Mouse (Mus musculus) testis, adult 2 months (tissue): Measurements from ENCODE around the gene Lrmda. TPM values are rescaled to one million over a fixed set of nuclear protein-coding genes. Genes with fewer than 3 reads are reported as not detected.

Experiments
- H3K27ac ChIP-seq: fragments of 200-500 bp; 2 replicates; pipeline ENCODE4 v1.5.1; 2012; ENCODE audit warnings: low read depth, low read length; ENCODE audit not compliant: control insufficient read depth, insufficient read depth
- H3K27me3 ChIP-seq: fragments of 200-500 bp; 2 replicates; pipeline ENCODE4 v1.6.1; 2012; ENCODE audit warnings: mild to moderate bottlenecking, low read length, moderate library complexity; ENCODE audit not compliant: control insufficient read depth, insufficient read depth
- H3K36me3 ChIP-seq: fragments of 200-500 bp; 2 replicates; pipeline ENCODE4 v1.6.1; 2012; ENCODE audit warnings: mild to moderate bottlenecking, low read length; ENCODE audit not compliant: control insufficient read depth, insufficient read depth
- H3K4me1 ChIP-seq: fragments of 200-500 bp; 2 replicates; pipeline ENCODE4 v1.6.1; 2012; ENCODE audit warnings: low read length; ENCODE audit not compliant: control insufficient read depth, insufficient read depth
- H3K4me3 ChIP-seq: fragments of 200-500 bp; 2 replicates; pipeline ENCODE4 v1.5.1; 2012; ENCODE audit warnings: low read depth, mild to moderate bottlenecking, low read length, moderate library complexity, mixed read lengths; ENCODE audit not compliant: control insufficient read depth
- CTCF ChIP-seq: fragments of 200-500 bp; IDR thresholded peaks from 2 replicates; pipeline ENCODE4 v1.5.1; 2012; ENCODE audit warnings: low read depth, mild to moderate bottlenecking, inconsistent platforms, low read length, moderate library complexity; ENCODE audit not compliant: control insufficient read depth, insufficient read depth, insufficient replicate concordance
- POLR2A ChIP-seq: fragments of 200-500 bp; IDR thresholded peaks from 2 replicates; pipeline ENCODE4 v1.6.1; 2012; ENCODE audit warnings: low read depth, mild to moderate bottlenecking, inconsistent platforms, low read length, moderate library complexity; ENCODE audit not compliant: control insufficient read depth
- polyA plus RNA-seq: library from polyadenylated mRNA; depleted of rRNA; stranded (reverse); fragments of >200 nt; gene quantifications from 2 replicates; pipeline ENCODE4 v1.2.3, GENCODE M21; 2012

Lrmda gene
- polyA plus RNA-seq, 1 experiment = 2.1 TPM

GRCm38 (mm10) chr14:22335101-22335820, 315.7 kb downstream of the Lrmda start:
- Histone ChIP-seq H3K4me1 (no peaks in the 10 kb centered on the region), H3K27me3 (no peaks in the 10 kb centered on the region), H3K4me3 (no peak overlapping the region), H3K36me3 (no peaks in the 10 kb centered on the region), H3K27ac (no peak overlapping the region)
- TF ChIP-seq POLR2A (no peak), CTCF (no peak)

DNA sequence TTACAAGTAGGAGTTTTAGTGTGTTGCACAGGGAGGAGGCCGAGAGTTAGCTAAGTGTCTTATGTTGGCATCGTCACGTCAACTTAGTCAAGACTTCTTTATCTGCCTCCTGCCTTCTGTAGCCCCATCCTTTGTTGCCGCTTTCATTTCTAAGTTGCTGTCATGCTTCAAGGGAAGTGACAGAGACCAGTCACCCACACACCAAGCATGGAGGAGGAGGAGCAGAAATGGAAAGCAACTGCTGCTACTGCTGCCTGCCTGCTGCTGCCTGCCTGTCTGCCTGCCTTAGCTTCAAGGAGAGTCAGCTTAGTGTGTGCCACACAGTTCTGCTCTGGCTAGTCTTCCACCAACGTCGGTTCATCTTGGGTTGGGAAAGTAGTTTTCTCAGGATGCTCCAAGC, 319.7 kb downstream of the Lrmda start:
- Histone ChIP-seq H3K36me3 (no peaks in the 10 kb centered on the region), H3K27me3 (no peaks in the 10 kb centered on the region), H3K27ac (no peak overlapping the region), H3K4me3 (no peak overlapping the region), H3K4me1 (no peaks in the 10 kb centered on the region)
- no peak for TF ChIP-seq CTCF
- TF ChIP-seq POLR2A = no peak

DNA sequence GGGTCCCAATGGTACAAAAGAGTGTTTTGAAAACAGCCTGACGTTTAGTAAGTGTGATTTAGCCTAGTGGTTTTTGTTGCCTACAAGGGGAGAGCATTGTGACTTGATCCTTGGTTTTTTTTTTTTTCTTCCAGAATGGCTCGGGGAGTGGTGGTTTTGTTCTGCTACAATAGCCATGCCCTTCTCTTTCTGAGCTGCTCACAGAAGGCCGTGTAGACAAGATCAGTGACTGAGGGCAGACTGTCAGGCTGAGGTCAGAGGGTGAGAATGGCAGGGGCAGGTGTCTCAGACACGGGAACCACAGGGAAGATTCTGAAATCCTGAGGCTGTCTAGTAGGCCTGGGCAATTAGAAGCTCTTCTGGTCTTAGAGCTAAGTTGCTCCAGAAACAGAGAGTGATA, 323.8 kb downstream of the Lrmda start:
- no peaks in the 10 kb centered on the region for H3K4me1 ChIP-seq
- no peak for TF ChIP-seq CTCF
- TF ChIP-seq POLR2A = no peak
- no peaks in the 10 kb centered on the region for H3K36me3 ChIP-seq
- H3K27ac ChIP-seq = no peak overlapping the region
- no peaks in the 10 kb centered on the region for H3K27me3 ChIP-seq
- H3K4me3 ChIP-seq = no peak overlapping the region

DNA sequence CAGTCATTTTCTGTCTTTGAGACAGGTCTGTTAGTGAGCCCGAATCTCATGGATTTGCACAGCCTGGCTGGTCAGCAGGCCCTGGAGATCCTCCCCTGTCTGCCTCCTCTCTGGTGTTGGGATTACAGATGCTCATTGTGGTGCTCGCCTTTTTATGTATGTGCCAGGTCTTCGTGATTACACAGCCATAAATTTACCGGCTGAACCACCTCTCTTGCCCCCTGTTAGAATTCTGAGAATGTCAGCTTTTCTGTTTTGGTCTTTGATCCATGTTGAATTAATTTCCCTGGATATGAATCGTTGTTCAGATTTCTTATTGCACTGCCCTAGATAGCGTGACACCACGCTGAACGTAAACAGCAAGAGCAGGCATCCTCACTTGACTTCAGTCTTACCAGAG, 325.7 kb downstream of the Lrmda start:
- Histone ChIP-seq H3K27me3 (no peaks in the 10 kb centered on the region), H3K4me3 (no peak overlapping the region)
- no peak for TF ChIP-seq CTCF
- TF ChIP-seq POLR2A = no peak

DNA sequence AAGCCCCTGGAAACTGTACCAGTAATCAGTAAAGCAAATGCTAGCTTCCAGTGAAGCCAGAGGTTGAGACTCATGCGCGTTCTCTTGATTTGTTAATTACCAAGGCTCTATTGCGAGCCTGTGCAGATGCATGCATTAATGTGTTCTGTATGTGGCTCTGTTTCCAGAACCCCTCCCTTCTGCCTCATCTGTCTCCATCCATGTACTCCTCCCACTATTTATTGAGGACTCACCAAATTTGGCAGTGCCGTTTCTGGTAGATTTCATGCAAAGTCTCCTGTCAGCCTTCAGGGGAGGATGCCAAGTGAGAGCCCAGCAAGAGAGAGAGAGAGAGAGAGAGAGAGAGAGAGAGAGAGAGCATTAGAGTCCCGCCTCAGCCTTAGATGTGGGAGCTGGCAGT, 334.1 kb downstream of the Lrmda start:
- H3K27me3 ChIP-seq = no peaks in the 10 kb centered on the region
- H3K4me1 ChIP-seq = no peaks in the 10 kb centered on the region
- H3K4me3 ChIP-seq = no peak overlapping the region
- TF ChIP-seq CTCF (no peak), POLR2A (no peak)
- no peaks in the 10 kb centered on the region for H3K36me3 ChIP-seq
- no peak overlapping the region for H3K27ac ChIP-seq

More for the DNA sequence above, 325.7 kb downstream of the Lrmda start:
- Histone ChIP-seq H3K27ac (no peak overlapping the region), H3K36me3 (no peaks in the 10 kb centered on the region), H3K4me1 (no peaks in the 10 kb centered on the region)

DNA sequence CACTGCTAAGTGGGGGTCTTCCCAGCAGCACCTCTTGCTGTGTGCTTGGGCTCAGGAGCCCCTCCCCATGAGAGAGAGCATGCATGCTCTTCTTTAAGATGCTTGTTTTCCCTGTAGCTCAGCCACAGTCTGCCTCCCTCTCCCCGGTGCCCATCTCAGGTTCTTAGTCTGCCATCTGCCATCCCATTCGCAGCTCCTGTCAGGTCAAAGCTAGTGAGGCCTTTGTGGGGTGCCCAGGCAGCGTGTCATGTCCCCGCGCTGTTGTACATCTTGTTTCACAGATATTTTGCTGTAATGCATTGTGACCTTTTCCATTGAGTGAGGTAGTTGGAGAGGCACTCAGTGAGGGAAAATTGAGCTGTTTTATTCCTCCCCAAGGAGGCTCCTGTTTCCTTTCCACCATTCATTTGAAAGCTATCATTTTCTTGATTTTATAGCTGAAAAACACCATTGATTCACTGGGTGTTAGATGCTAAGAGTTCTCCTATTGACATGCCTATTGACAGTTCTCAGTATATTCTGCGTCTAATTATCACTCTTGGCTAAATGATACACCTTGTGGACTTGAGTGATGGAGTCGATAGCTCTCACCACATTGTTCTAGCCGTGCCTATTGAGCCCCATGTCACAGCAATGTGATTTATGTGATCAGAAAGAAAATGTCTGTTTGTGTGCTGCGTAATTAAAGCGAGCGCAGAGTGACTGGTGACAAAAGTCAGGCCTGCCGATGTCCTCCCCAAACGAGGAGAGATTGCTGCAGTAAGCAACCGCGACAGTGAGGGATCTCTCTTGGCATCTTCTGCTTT, 335.5 kb downstream of the Lrmda start:
- TF ChIP-seq POLR2A = no peak
- TF ChIP-seq CTCF = no peak
- no peaks in the 10 kb centered on the region for H3K36me3 ChIP-seq
- H3K27me3 ChIP-seq = no peaks in the 10 kb centered on the region
- H3K27ac ChIP-seq = no peak overlapping the region
- no peaks in the 10 kb centered on the region for H3K4me1 ChIP-seq
- no peak overlapping the region for H3K4me3 ChIP-seq

- Histone ChIP-seq H3K27me3 (no peaks in the 10 kb centered on the region), H3K36me3 (no peaks in the 10 kb centered on the region), H3K4me1 (no peaks in the 10 kb centered on the region), H3K27ac (no peak overlapping the region), H3K4me3 (no peak overlapping the region)
- no peak for TF ChIP-seq CTCF
- TF ChIP-seq POLR2A = no peak
Measured at GRCm38 (mm10) chr14:22357991-22358503, 338.5 kb downstream of the Lrmda start.
